Mouse (Mus musculus): ENCODE measurements around the gene Efna2. TPM values are rescaled to one million over a fixed set of nuclear protein-coding genes. Genes with fewer than 3 reads are reported as not detected.

Efna2 gene
- polyA plus RNA-seq, 1 experiment from 2014 or later = 55.8 TPM

- Histone ChIP-seq H3K36me3 (peaks cover 41% of the 10 kb centered on the region), H3K9me3 (no peaks in the 10 kb centered on the region), H3K27me3 (peaks cover 31% of the 10 kb centered on the region), H3K4me1 (peaks cover 20% of the 10 kb centered on the region), H3K4me2 (replicated peaks) (no peak overlapping the region), H3K27ac (no peak overlapping the region), H3K9ac (no peak overlapping the region), H3K4me3 (no peak overlapping the region)
- 38% methylated on average over 27 of the region's 27 CpGs for WGBS
- ATAC-seq (ENCODE audit: insufficient number of reproducible peaks, insufficient read depth, low FRiP score, low TSS enrichment) = no peak
Observed at GRCm38 (mm10) chr10:80186649-80187048, 7.4 kb downstream of the Efna2 start.

- H3K36me3 ChIP-seq = peaks cover 40% of the 10 kb centered on the region
- H3K4me1 ChIP-seq = peaks cover 14% of the 10 kb centered on the region
Observed at GRCm38 (mm10) chr10:80187739-80188138, 8.5 kb downstream of the Efna2 start.

DNA sequence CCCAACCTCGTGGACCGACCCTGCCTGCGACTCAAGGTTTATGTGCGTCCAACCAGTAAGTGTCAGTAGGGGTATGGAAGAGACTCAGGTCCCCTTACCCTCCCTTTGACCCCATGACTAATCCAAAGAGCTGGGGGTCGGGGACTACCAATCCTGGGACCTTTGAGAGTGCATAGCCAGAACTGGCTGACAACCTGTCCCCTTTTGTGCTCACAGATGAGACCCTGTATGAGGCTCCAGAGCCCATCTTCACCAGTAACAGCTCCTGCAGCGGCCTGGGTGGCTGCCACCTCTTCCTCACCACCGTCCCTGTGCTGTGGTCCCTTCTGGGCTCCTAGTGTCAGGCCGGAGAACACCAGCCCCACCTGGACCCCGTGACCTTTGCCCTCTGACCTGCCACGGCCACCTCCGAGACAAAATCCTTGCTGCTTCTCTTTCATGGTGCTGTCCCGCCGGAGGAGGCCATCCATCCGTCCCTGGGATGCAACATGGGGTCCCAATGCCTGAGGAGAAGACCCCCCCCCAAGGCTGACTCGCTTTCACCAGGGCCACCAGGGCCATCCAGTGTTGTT, 9.3 kb downstream of the Efna2 start:
- H3K4me1 ChIP-seq = peaks cover 14% of the 10 kb centered on the region
- no peak overlapping the region for H3K4me3 ChIP-seq
- WGBS = 65% methylated on average over 15 of the region's 15 CpGs
- H3K36me3 ChIP-seq = peaks cover 33% of the 10 kb centered on the region
- peaks cover 38% of the 10 kb centered on the region for H3K27me3 ChIP-seq
- no peak overlapping the region for H3K9ac ChIP-seq
- no peak overlapping the region for H3K27ac ChIP-seq
- no peak for ATAC-seq (ENCODE audit: insufficient number of reproducible peaks, insufficient read depth, low FRiP score, low TSS enrichment)
- H3K4me2 ChIP-seq (replicated peaks) = no peak overlapping the region
- no peaks in the 10 kb centered on the region for H3K9me3 ChIP-seq

More at GRCm38 (mm10) chr10:80187739-80188138, 8.5 kb downstream of the Efna2 start:
- no peak overlapping the region for H3K9ac ChIP-seq
- H3K27ac ChIP-seq = no peak overlapping the region
- no peak overlapping the region for H3K4me2 ChIP-seq (replicated peaks)
- 88% methylated on average over 10 of the region's 10 CpGs for WGBS
- no peak overlapping the region for H3K4me3 ChIP-seq
- no peak for ATAC-seq (ENCODE audit: insufficient number of reproducible peaks, insufficient read depth, low FRiP score, low TSS enrichment)
- H3K9me3 ChIP-seq = no peaks in the 10 kb centered on the region
- peaks cover 38% of the 10 kb centered on the region for H3K27me3 ChIP-seq

- 9% methylated on average over 21 of the region's 21 CpGs for WGBS
- no peak for ATAC-seq (ENCODE audit: insufficient number of reproducible peaks, insufficient read depth, low FRiP score, low TSS enrichment)
Observed at GRCm38 (mm10) chr10:80189999-80190398, 10.7 kb downstream of the Efna2 start.

GRCm38 (mm10) chr10:80190491-80191051, 11.3 kb downstream of the Efna2 start:
- Histone ChIP-seq H3K9me3 (no peaks in the 10 kb centered on the region), H3K4me3 (peak overlapping the region; percentile 42), H3K4me1 (peaks cover 14% of the 10 kb centered on the region), H3K4me2 (replicated peaks) (peak overlapping the region; percentile 72), H3K9ac (peak overlapping the region; percentile 59), H3K27ac (no peak overlapping the region), H3K27me3 (peaks cover 38% of the 10 kb centered on the region), H3K36me3 (peaks cover 33% of the 10 kb centered on the region)
- ATAC-seq (ENCODE audit: insufficient number of reproducible peaks, insufficient read depth, low FRiP score, low TSS enrichment) = no peak; the same call in 1 of the 2 replicates
- under 1% methylated on average over 47 of the region's 48 CpGs for WGBS

More at GRCm38 (mm10) chr10:80189999-80190398, 10.7 kb downstream of the Efna2 start:
- no peaks in the 10 kb centered on the region for H3K9me3 ChIP-seq
- H3K4me3 ChIP-seq = peak overlapping the region; percentile 42
- peaks cover 38% of the 10 kb centered on the region for H3K27me3 ChIP-seq
- H3K27ac ChIP-seq = no peak overlapping the region
- peak overlapping the region; percentile 59 for H3K9ac ChIP-seq
- peak overlapping the region; percentile 72 for H3K4me2 ChIP-seq (replicated peaks)
- H3K36me3 ChIP-seq = peaks cover 33% of the 10 kb centered on the region
- peaks cover 14% of the 10 kb centered on the region for H3K4me1 ChIP-seq

- ATAC-seq (ENCODE audit: insufficient number of reproducible peaks, insufficient read depth, low FRiP score, low TSS enrichment) = no peak
- Histone ChIP-seq H3K4me1 (peaks cover 19% of the 10 kb centered on the region), H3K4me2 (replicated peaks) (no peak overlapping the region), H3K9ac (0 out of 2 replicates have a peak overlapping the region, but pooled peaks have one; percentile 19), H3K36me3 (peaks cover 3% of the 10 kb centered on the region), H3K27ac (no peak overlapping the region), H3K9me3 (no peaks in the 10 kb centered on the region), H3K4me3 (no peak overlapping the region), H3K27me3 (peaks cover 29% of the 10 kb centered on the region)
- 75% methylated on average over 6 of the region's 6 CpGs for WGBS
Observed at GRCm38 (mm10) chr10:80193976-80194375, 14.7 kb downstream of the Efna2 start.

DNA sequence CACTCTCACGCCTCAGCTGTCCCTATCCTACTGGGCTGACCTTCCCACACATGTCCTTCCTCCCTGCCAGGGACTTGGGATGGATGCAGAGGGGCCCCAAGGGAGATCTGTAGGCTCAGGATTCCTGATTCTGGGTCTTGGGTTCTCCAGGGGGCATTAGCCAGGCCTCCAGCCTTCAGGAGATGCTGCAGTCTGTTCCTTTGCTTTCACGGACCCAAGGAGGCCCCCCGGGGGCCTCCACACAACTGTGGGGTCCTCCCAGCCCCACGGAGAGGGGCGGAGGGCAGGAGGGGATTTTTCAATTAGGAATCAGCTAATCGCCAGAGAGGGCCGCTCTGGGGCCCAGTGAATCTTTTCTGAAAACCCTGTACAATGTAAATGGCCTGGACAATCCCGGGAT, 15.2 kb downstream of the Efna2 start:
- WGBS = 40% methylated on average over 8 of the region's 8 CpGs
- H3K36me3 ChIP-seq = no peaks in the 10 kb centered on the region
- H3K4me3 ChIP-seq = no peak overlapping the region
- H3K4me2 ChIP-seq (replicated peaks) = no peak overlapping the region
- H3K9me3 ChIP-seq = no peaks in the 10 kb centered on the region
- H3K27ac ChIP-seq = no peak overlapping the region
- H3K4me1 ChIP-seq = peaks cover 19% of the 10 kb centered on the region
- 0 out of 2 replicates have a peak overlapping the region, but pooled peaks have one; percentile 19 for H3K9ac ChIP-seq
- H3K27me3 ChIP-seq = peaks cover 25% of the 10 kb centered on the region
- no peak for ATAC-seq (ENCODE audit: insufficient number of reproducible peaks, insufficient read depth, low FRiP score, low TSS enrichment)

- Histone ChIP-seq H3K9ac (no peak overlapping the region), H3K4me3 (no peak overlapping the region), H3K4me1 (0 out of 2 replicates have a peak, but pooled peaks cover 7% of the 10 kb centered on the region), H3K27me3 (peaks cover 9% of the 10 kb centered on the region), H3K4me2 (replicated peaks) (no peak overlapping the region), H3K9me3 (no peaks in the 10 kb centered on the region), H3K27ac (no peak overlapping the region), H3K36me3 (no peaks in the 10 kb centered on the region)
- WGBS = 81% methylated on average over 1 of the region's 1 CpGs
- no peak for ATAC-seq (ENCODE audit: insufficient number of reproducible peaks, insufficient read depth, low FRiP score, low TSS enrichment)
Observed at GRCm38 (mm10) chr10:80196167-80196566, 16.9 kb downstream of the Efna2 start.

DNA sequence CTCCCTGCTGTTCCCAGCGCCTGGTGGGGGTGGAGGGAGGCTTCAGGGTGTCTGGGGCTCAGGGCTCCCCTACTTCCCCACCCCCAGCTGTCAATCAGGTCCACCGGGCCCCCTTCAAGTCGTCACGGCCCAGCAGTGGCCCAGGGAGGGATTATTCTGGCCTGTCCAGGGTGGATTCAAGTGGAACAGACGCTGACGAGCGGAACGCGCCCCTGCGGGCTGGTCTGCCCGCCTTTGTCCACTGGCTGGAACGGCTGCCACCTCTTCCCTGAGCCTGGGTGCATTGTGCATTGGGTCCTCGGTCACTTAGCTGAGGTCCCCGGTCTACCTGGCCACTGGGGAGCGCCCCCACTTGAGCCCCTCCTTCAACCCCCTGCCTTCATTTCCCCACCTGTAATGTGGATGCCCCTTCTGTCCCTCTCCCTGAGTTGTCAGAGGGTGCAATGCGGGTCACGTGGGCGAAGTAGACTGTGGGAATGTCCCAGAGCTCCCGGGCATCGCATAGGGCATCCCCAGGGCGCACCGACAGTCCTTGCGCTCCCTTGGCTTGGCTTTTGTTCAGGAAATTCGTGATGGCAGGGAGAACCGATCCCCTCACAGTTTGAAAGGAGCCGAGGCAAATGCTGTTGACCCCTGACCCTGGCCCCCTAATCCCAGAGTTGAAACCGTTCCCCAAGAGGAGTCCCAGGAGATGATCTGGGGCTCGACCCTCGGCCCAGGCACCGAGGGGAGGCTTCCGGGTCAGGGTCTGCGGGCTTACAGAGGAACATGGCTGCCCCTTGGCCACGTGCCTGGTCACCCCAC, 17.7 kb downstream of the Efna2 start:
- Histone ChIP-seq H3K4me1 (0 out of 2 replicates have a peak, but pooled peaks cover 7% of the 10 kb centered on the region), H3K4me3 (no peak overlapping the region), H3K27ac (no peak overlapping the region), H3K27me3 (peaks cover 6% of the 10 kb centered on the region), H3K4me2 (replicated peaks) (no peak overlapping the region), H3K9me3 (no peaks in the 10 kb centered on the region), H3K9ac (no peak overlapping the region), H3K36me3 (no peaks in the 10 kb centered on the region)
- no peak for ATAC-seq (ENCODE audit: insufficient number of reproducible peaks, insufficient read depth, low FRiP score, low TSS enrichment)
- WGBS = 54% methylated on average over 33 of the region's 33 CpGs

DNA sequence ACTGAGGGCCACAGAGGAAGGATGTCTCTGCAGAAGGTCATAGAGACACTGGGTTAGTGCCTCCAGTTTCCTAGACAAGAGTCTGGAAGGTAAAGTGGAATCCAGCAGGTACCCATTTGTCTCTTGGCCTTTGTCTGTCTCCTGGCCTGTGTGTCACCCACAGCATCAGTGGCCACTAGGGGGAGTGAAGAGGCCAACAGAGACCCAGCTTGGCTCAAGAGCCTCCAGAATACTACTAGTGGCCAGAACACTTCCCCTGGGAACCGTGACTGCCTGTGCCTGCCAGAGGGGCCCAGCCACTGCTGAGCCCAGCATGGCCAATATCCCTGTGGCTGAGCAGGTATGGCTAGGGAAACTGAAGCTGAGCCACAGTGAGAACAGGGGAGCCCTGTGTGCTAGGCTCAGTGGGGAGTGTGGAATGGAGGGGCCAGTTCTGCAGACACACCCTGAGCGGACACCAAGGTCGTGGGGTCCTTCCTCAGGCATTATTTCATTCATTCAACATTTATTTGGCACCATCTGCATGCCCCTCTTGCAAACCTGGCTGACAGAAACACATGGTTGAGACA, 20.2 kb downstream of the Efna2 start:
- Histone ChIP-seq H3K9ac (no peak overlapping the region), H3K4me2 (replicated peaks) (no peak overlapping the region), H3K27me3 (no peaks in the 10 kb centered on the region), H3K27ac (no peak overlapping the region), H3K4me3 (no peak overlapping the region), H3K4me1 (0 out of 2 replicates have a peak, but pooled peaks cover 7% of the 10 kb centered on the region), H3K36me3 (no peaks in the 10 kb centered on the region), H3K9me3 (no peaks in the 10 kb centered on the region)
- WGBS = 48% methylated on average over 3 of the region's 3 CpGs
- ATAC-seq (ENCODE audit: insufficient number of reproducible peaks, insufficient read depth, low FRiP score, low TSS enrichment) = peak; percentile 54

DNA sequence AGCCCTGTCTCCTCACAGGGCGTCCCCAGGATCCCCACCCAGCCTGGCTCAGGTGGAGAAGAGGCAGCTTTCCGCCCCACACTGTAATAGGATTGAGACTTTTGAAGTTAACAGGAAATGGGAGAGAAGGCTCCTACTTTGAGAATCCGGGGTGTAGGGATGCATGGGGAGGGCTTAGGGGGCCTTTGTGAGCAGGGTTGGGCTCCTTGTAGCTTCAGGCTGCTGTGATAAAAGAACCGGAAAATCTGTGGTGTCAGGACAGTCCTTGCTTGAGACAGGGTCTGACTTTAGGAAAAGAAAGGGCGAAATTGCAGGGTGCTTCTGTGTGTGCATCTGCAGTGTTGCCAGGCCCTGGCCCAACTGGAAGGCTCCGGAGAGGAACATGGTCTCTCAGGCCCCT, 21.2 kb downstream of the Efna2 start:
- H3K27me3 ChIP-seq = no peaks in the 10 kb centered on the region
- no peaks in the 10 kb centered on the region for H3K9me3 ChIP-seq
- no peak overlapping the region for H3K9ac ChIP-seq
- ATAC-seq (ENCODE audit: insufficient number of reproducible peaks, insufficient read depth, low FRiP score, low TSS enrichment) = no peak
- H3K4me3 ChIP-seq = no peak overlapping the region
- H3K4me2 ChIP-seq (replicated peaks) = no peak overlapping the region
- no peaks in the 10 kb centered on the region for H3K36me3 ChIP-seq
- H3K4me1 ChIP-seq = 0 out of 2 replicates have a peak, but pooled peaks cover 7% of the 10 kb centered on the region
- WGBS = 66% methylated on average over 6 of the region's 6 CpGs
- no peak overlapping the region for H3K27ac ChIP-seq
